Mouse (Mus musculus) ovary, adult 10 weeks (tissue): Measurements from ENCODE around the gene Kcnab2. TPM values are rescaled to one million over a fixed set of nuclear protein-coding genes. Genes with fewer than 3 reads are reported as not detected.

Source experiments
- polyA plus RNA-seq: library from polyadenylated mRNA; stranded (reverse); fragments of 350-450 nt; fragmentation: Illumina TruSeq; extraction: RNeasy Lipid Tissue Mini Kit (QIAGEN cat#74804); gene quantifications from one replicate; pipeline ENCODE4 v1.2.3, GENCODE M21; 2014

Kcnab2 gene
- 1.7 TPM for polyA plus RNA-seq

GRCm38 (mm10) chr4:152477466-152478223 lies at the start of gene Kcnab2:
Gene Kcnab2, minus strand, starts transcription at chr4:152477871.

GRCm38 (mm10) chr4:152476427-152477023 lies 1.1 kb downstream of the Kcnab2 start, which contains the start of gene Nphp4:
Gene Nphp4, plus strand, starts transcription at chr4:152476706.

Other genes starting within 250 kb of the Kcnab2 start
- gene Gpr153, start 203.6 kb downstream of the Kcnab2 start, polyA plus RNA-seq: 5.2 TPM
- gene Hes3, start 186.2 kb downstream of the Kcnab2 start, polyA plus RNA-seq: not detected
- gene Icmt, start 180.6 kb downstream of the Kcnab2 start, polyA plus RNA-seq: 9.3 TPM
- 0.23 TPM for gene Rnf207, start 158.9 kb downstream of the Kcnab2 start, polyA plus RNA-seq
- gene Rpl22, start 152.1 kb downstream of the Kcnab2 start, polyA plus RNA-seq: 547 TPM
- gene Chd5, start 139.2 kb downstream of the Kcnab2 start, polyA plus RNA-seq: not detected
- not detected for gene Nphp4, start 1.2 kb downstream of the Kcnab2 start, polyA plus RNA-seq